Mouse (Mus musculus): ENCODE data around the gene Mvb12a. TPM values are rescaled to one million over a fixed set of nuclear protein-coding genes. Genes with fewer than 3 reads are reported as not detected.

Mvb12a gene
- polyA plus RNA-seq (2015; fragmentation: Nextera tagmentation; extraction: Ambion mirVana) = 80.7 and 83.6 TPM in 2 replicates

GRCm38 (mm10) chr8:71542632-71543343 lies at the start of gene Mvb12a:
TSS of gene Mvb12a (plus strand) at chr8:71542922.
- no peaks in the 10 kb centered on the region for H3K9me3 ChIP-seq
- H3K4me1 ChIP-seq = peaks cover 14% of the 10 kb centered on the region
- H3K9ac ChIP-seq = peak within 1 kb of the TSS; percentile 79
- no peak within 1 kb of the TSS for H3K27ac ChIP-seq
- peaks cover 27% of the 10 kb centered on the region for H3K36me3 ChIP-seq
- under 1% methylated on average over 53 of the region's 55 CpGs for WGBS
- peak; percentile 95 for ATAC-seq (ENCODE audit: low FRiP score, low read depth)
- 0 out of 2 replicates have a peak, but pooled peaks cover 3% of the 10 kb centered on the region for H3K27me3 ChIP-seq
- peak within 1 kb of the TSS; percentile 82 for H3K4me3 ChIP-seq
- peak within 1 kb of the TSS; percentile 79 for H3K4me2 ChIP-seq (replicated peaks)

- Histone ChIP-seq H3K27ac (no peak overlapping the region), H3K4me2 (replicated peaks) (peak overlapping the region; percentile 41), H3K4me1 (peaks cover 34% of the 10 kb centered on the region), H3K27me3 (no peaks in the 10 kb centered on the region), H3K4me3 (no peak overlapping the region), H3K9ac (peak overlapping the region; percentile 39; the same call in 1 of the 2 replicates), H3K9me3 (no peaks in the 10 kb centered on the region), H3K36me3 (peaks cover 47% of the 10 kb centered on the region)
- WGBS = 23% methylated on average over 16 of the region's 16 CpGs
- peak; percentile 26 for ATAC-seq (ENCODE audit: low FRiP score, low read depth)
Measured at GRCm38 (mm10) chr8:71495039-71495438, 47.7 kb upstream of the Mvb12a start.

- ATAC-seq (ENCODE audit: low FRiP score, low read depth) = no peak
Measured at GRCm38 (mm10) chr8:71495811-71496210, 46.9 kb upstream of the Mvb12a start.

GRCm38 (mm10) chr8:71496481-71496880 lies 46.2 kb upstream of the Mvb12a start:
- Histone ChIP-seq H3K27ac (no peak overlapping the region; the same call in 1 of the 2 replicates), H3K4me2 (replicated peaks) (no peak overlapping the region), H3K4me3 (no peak overlapping the region), H3K36me3 (peaks cover 32% of the 10 kb centered on the region), H3K4me1 (peaks cover 34% of the 10 kb centered on the region), H3K9ac (0 out of 2 replicates have a peak overlapping the region, but pooled peaks have one; percentile 19), H3K27me3 (no peaks in the 10 kb centered on the region), H3K9me3 (no peaks in the 10 kb centered on the region)
- ATAC-seq (ENCODE audit: low FRiP score, low read depth) = no peak
- WGBS = 28% methylated on average over 11 of the region's 11 CpGs

More at GRCm38 (mm10) chr8:71495811-71496210, 46.9 kb upstream of the Mvb12a start:
- H3K4me3 ChIP-seq = no peak overlapping the region
- H3K27ac ChIP-seq = peak overlapping the region; percentile 10; the same call in 1 of the 2 replicates
- H3K36me3 ChIP-seq = peaks cover 39% of the 10 kb centered on the region
- no peaks in the 10 kb centered on the region for H3K9me3 ChIP-seq
- H3K4me2 ChIP-seq (replicated peaks) = no peak overlapping the region
- peaks cover 34% of the 10 kb centered on the region for H3K4me1 ChIP-seq
- H3K9ac ChIP-seq = no peak overlapping the region
- no peaks in the 10 kb centered on the region for H3K27me3 ChIP-seq
- WGBS = 91% methylated on average over 5 of the region's 5 CpGs

- H3K27ac ChIP-seq = no peak overlapping the region
- H3K4me2 ChIP-seq (replicated peaks) = no peak overlapping the region
- WGBS = 91% methylated on average over 1 of the region's 1 CpGs
- H3K9me3 ChIP-seq = no peaks in the 10 kb centered on the region
- no peak overlapping the region for H3K9ac ChIP-seq
- peaks cover 34% of the 10 kb centered on the region for H3K4me1 ChIP-seq
- H3K36me3 ChIP-seq = peaks cover 25% of the 10 kb centered on the region
- ATAC-seq (ENCODE audit: low FRiP score, low read depth) = no peak
- no peaks in the 10 kb centered on the region for H3K27me3 ChIP-seq
- no peak overlapping the region for H3K4me3 ChIP-seq
Measured at GRCm38 (mm10) chr8:71497077-71497645, 45.6 kb upstream of the Mvb12a start.

GRCm38 (mm10) chr8:71497881-71498501 lies 44.7 kb upstream of the Mvb12a start:
- no peak overlapping the region for H3K4me3 ChIP-seq
- no peaks in the 10 kb centered on the region for H3K27me3 ChIP-seq
- peaks cover 34% of the 10 kb centered on the region for H3K4me1 ChIP-seq
- peak overlapping the region; percentile 32; the same call in 1 of the 2 replicates for H3K9ac ChIP-seq
- H3K36me3 ChIP-seq = peaks cover 17% of the 10 kb centered on the region
- H3K27ac ChIP-seq = peak overlapping the region; percentile 15; the same call in 1 of the 2 replicates
- H3K9me3 ChIP-seq = no peaks in the 10 kb centered on the region
- no peak; the same call in 1 of the 2 replicates for ATAC-seq (ENCODE audit: low FRiP score, low read depth)
- WGBS = 19% methylated on average over 15 of the region's 15 CpGs
- peak overlapping the region; percentile 23 for H3K4me2 ChIP-seq (replicated peaks)

GRCm38 (mm10) chr8:71498816-71499690 lies 43.7 kb upstream of the Mvb12a start:
- H3K4me1 ChIP-seq = peaks cover 34% of the 10 kb centered on the region
- ATAC-seq (ENCODE audit: low FRiP score, low read depth) = no peak
- 0 out of 2 replicates have a peak overlapping the region, but pooled peaks have one; percentile 32 for H3K9ac ChIP-seq
- no peak overlapping the region for H3K27ac ChIP-seq
- H3K4me2 ChIP-seq (replicated peaks) = peak overlapping the region; percentile 23
- H3K36me3 ChIP-seq = peaks cover 9% of the 10 kb centered on the region
- H3K9me3 ChIP-seq = no peaks in the 10 kb centered on the region
- H3K4me3 ChIP-seq = no peak overlapping the region
- 20% methylated on average over 16 of the region's 16 CpGs for WGBS
- H3K27me3 ChIP-seq = no peaks in the 10 kb centered on the region

GRCm38 (mm10) chr8:71504349-71504748 lies 38.4 kb upstream of the Mvb12a start:
- Histone ChIP-seq H3K27me3 (peaks cover 44% of the 10 kb centered on the region), H3K4me2 (replicated peaks) (no peak overlapping the region), H3K4me3 (no peak overlapping the region), H3K4me1 (peaks cover 9% of the 10 kb centered on the region; the same call in 1 of the 2 replicates), H3K36me3 (no peaks in the 10 kb centered on the region), H3K9me3 (no peaks in the 10 kb centered on the region), H3K9ac (no peak overlapping the region), H3K27ac (no peak overlapping the region)
- no peak for ATAC-seq (ENCODE audit: low FRiP score, low read depth)
- 88% methylated on average over 4 of the region's 4 CpGs for WGBS

GRCm38 (mm10) chr8:71505326-71505725 lies 37.4 kb upstream of the Mvb12a start:
- no peak overlapping the region for H3K4me2 ChIP-seq (replicated peaks)
- whole genome bisulfite sequencing = 94% methylated on average over 4 of the region's 4 CpGs
- peaks cover 9% of the 10 kb centered on the region; the same call in 1 of the 2 replicates for H3K4me1 ChIP-seq
- peaks cover 53% of the 10 kb centered on the region for H3K27me3 ChIP-seq
- H3K9me3 ChIP-seq = no peaks in the 10 kb centered on the region
- H3K4me3 ChIP-seq = no peak overlapping the region
- no peak overlapping the region for H3K27ac ChIP-seq
- no peak overlapping the region for H3K9ac ChIP-seq
- ATAC-seq (ENCODE audit: low FRiP score, low read depth) = no peak
- H3K36me3 ChIP-seq = no peaks in the 10 kb centered on the region

- Histone ChIP-seq H3K27me3 (peaks cover 60% of the 10 kb centered on the region), H3K36me3 (no peaks in the 10 kb centered on the region), H3K4me2 (replicated peaks) (no peak overlapping the region), H3K9me3 (no peaks in the 10 kb centered on the region), H3K9ac (no peak overlapping the region), H3K27ac (no peak overlapping the region), H3K4me3 (no peak overlapping the region), H3K4me1 (peaks cover 9% of the 10 kb centered on the region; the same call in 1 of the 2 replicates)
- ATAC-seq (ENCODE audit: low FRiP score, low read depth) = no peak
- 81% methylated on average over 4 of the region's 4 CpGs for WGBS
Measured at GRCm38 (mm10) chr8:71505979-71506378, 36.7 kb upstream of the Mvb12a start.

- H3K4me3 ChIP-seq = peak overlapping the region; percentile 46
- H3K4me1 ChIP-seq = peaks cover 9% of the 10 kb centered on the region; the same call in 1 of the 2 replicates
- under 1% methylated on average over 61 of the region's 61 CpGs for WGBS
- H3K36me3 ChIP-seq = no peaks in the 10 kb centered on the region
- H3K9me3 ChIP-seq = no peaks in the 10 kb centered on the region
- peaks cover 69% of the 10 kb centered on the region for H3K27me3 ChIP-seq
- no peak overlapping the region for H3K27ac ChIP-seq
- ATAC-seq (ENCODE audit: low FRiP score, low read depth) = peak; percentile 72; the same call in 1 of the 2 replicates
- peak overlapping the region; percentile 70 for H3K4me2 ChIP-seq (replicated peaks)
- peak overlapping the region; percentile 55 for H3K9ac ChIP-seq
Measured at GRCm38 (mm10) chr8:71507589-71508104, 35.1 kb upstream of the Mvb12a start.
